Mouse (Mus musculus): ENCODE data around the gene Col27a1. TPM values are rescaled to one million over a fixed set of nuclear protein-coding genes. Genes with fewer than 3 reads are reported as not detected.

Gene Col27a1
- polyA plus RNA-seq, 1 experiment from 2014 or later = 1.4 TPM

DNA sequence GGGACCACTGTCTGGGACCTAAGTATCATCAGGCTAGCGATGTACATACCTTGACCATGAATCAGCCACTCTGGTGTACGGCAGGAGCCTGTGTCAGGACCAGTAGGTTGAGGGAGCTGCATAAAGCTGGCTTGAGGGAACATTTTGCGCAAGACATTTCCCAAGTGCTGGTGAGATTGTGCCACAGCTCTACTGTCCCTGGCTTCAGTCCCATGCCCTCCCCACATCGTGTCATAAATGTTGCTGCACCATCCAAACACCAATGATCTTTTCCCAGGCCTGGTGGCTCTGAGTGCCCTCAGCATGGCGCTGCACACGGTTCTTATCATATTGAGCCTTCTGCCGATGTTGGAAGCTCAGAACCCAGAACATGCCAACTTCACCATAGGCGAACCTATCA, 130.5 kb downstream of the Col27a1 start, which contains the start of gene Orm1:
Orm1 (plus strand) TSS at position 266 of the 400 bp plus-strand sequence.
- Histone ChIP-seq H3K4me2 (ENCODE audit: low read length) (no peak within 1 kb of the TSS), H3K36me3 (ENCODE audit: control insufficient read depth, insufficient read depth, low read length) (no peaks in the 10 kb centered on the region), H3K27ac (replicated peaks; ENCODE audit: low read depth, low read length) (no peak within 1 kb of the TSS), H3K4me3 (replicated peaks; ENCODE audit: low read depth, low read length) (no peak within 1 kb of the TSS), H3K27me3 (ENCODE audit: control insufficient read depth, insufficient read depth, low read length) (no peaks in the 10 kb centered on the region), H3K9ac (replicated peaks; ENCODE audit: low read length) (no peak within 1 kb of the TSS), H3K9me3 (ENCODE audit: control insufficient read depth, low read length) (no peaks in the 10 kb centered on the region), H3K4me1 (ENCODE audit: control insufficient read depth, insufficient read depth, low read length) (no peaks in the 10 kb centered on the region)
- 92% methylated on average over 8 of the region's 8 CpGs for WGBS
- no peak for ATAC-seq (ENCODE audit: low FRiP score, low TSS enrichment)
- DNase-seq = no peak

DNA sequence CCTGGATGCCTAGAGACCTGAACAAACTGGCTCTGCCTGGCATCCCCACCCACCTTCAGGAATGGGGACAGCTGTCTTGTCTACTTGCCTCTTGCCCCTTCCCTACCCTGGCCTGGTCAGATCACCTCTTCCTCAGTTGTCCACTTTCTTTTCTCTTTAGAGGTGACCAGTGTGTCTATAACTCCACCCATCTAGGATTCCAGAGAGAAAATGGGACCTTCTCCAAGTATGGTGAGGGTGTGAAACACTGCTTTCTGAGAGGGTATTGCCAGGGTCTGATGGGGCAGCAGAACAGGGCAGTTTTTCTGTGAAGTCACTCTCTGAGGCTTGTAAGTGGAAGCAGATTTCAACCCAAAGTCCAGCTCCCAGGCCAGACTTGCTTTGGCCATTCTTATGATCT, 131.5 kb downstream of the Col27a1 start:
- no peaks in the 10 kb centered on the region for H3K27me3 ChIP-seq (ENCODE audit: control insufficient read depth, insufficient read depth, low read length)
- no peaks in the 10 kb centered on the region for H3K9me3 ChIP-seq (ENCODE audit: control insufficient read depth, low read length)
- no peak overlapping the region for H3K4me3 ChIP-seq (replicated peaks; ENCODE audit: low read depth, low read length)
- DNase-seq (no peak), ATAC-seq (ENCODE audit: low FRiP score, low TSS enrichment) (no peak)
- H3K27ac ChIP-seq (replicated peaks; ENCODE audit: low read depth, low read length) = no peak overlapping the region
- no peak overlapping the region for H3K9ac ChIP-seq (replicated peaks; ENCODE audit: low read length)
- H3K4me2 ChIP-seq (ENCODE audit: low read length) = no peak overlapping the region
- no peaks in the 10 kb centered on the region for H3K36me3 ChIP-seq (ENCODE audit: control insufficient read depth, insufficient read depth, low read length)
- H3K4me1 ChIP-seq (ENCODE audit: control insufficient read depth, insufficient read depth, low read length) = no peaks in the 10 kb centered on the region

- 86% methylated on average over 4 of the region's 4 CpGs for WGBS
- Histone ChIP-seq H3K4me3 (replicated peaks; ENCODE audit: low read depth, low read length) (no peak overlapping the region), H3K4me2 (ENCODE audit: low read length) (no peak overlapping the region), H3K9me3 (ENCODE audit: control insufficient read depth, low read length) (no peaks in the 10 kb centered on the region), H3K36me3 (ENCODE audit: control insufficient read depth, insufficient read depth, low read length) (no peaks in the 10 kb centered on the region), H3K4me1 (ENCODE audit: control insufficient read depth, insufficient read depth, low read length) (no peaks in the 10 kb centered on the region), H3K27me3 (ENCODE audit: control insufficient read depth, insufficient read depth, low read length) (no peaks in the 10 kb centered on the region), H3K27ac (replicated peaks; ENCODE audit: low read depth, low read length) (no peak overlapping the region), H3K9ac (replicated peaks; ENCODE audit: low read length) (no peak overlapping the region)
- DNase-seq (no peak), ATAC-seq (ENCODE audit: low FRiP score, low TSS enrichment) (no peak)
Observed at GRCm38 (mm10) chr4:63346659-63347058, 132.9 kb downstream of the Col27a1 start.

GRCm38 (mm10) chr4:63348524-63348923, 134.7 kb downstream of the Col27a1 start:
- Histone ChIP-seq H3K36me3 (ENCODE audit: control insufficient read depth, insufficient read depth, low read length) (no peaks in the 10 kb centered on the region), H3K27me3 (ENCODE audit: control insufficient read depth, insufficient read depth, low read length) (no peaks in the 10 kb centered on the region), H3K27ac (replicated peaks; ENCODE audit: low read depth, low read length) (no peak overlapping the region), H3K4me1 (ENCODE audit: control insufficient read depth, insufficient read depth, low read length) (no peaks in the 10 kb centered on the region), H3K9me3 (ENCODE audit: control insufficient read depth, low read length) (no peaks in the 10 kb centered on the region), H3K4me2 (ENCODE audit: low read length) (no peak overlapping the region), H3K4me3 (replicated peaks; ENCODE audit: low read depth, low read length) (no peak overlapping the region), H3K9ac (replicated peaks; ENCODE audit: low read length) (no peak overlapping the region)
- ATAC-seq (ENCODE audit: low FRiP score, low TSS enrichment) (no peak), DNase-seq (no peak)
- WGBS = 67% methylated on average over 6 of the region's 6 CpGs

GRCm38 (mm10) chr4:63355877-63356665, 142.3 kb downstream of the Col27a1 start, which contains the start of gene Orm3:
Gene Orm3 (plus strand): TSS chr4:63356162.
- DNase-seq = no peak
- 85% methylated on average over 4 of the region's 4 CpGs for WGBS
- no peaks in the 10 kb centered on the region for H3K4me1 ChIP-seq (ENCODE audit: control insufficient read depth, insufficient read depth, low read length)
- no peaks in the 10 kb centered on the region for H3K36me3 ChIP-seq (ENCODE audit: control insufficient read depth, insufficient read depth, low read length)
- no peaks in the 10 kb centered on the region for H3K27me3 ChIP-seq (ENCODE audit: control insufficient read depth, insufficient read depth, low read length)
- no peaks in the 10 kb centered on the region for H3K9me3 ChIP-seq (ENCODE audit: control insufficient read depth, low read length)
- no peak within 1 kb of the TSS for H3K4me3 ChIP-seq (replicated peaks; ENCODE audit: low read depth, low read length)
- no peak within 1 kb of the TSS for H3K9ac ChIP-seq (replicated peaks; ENCODE audit: low read length)
- ATAC-seq (ENCODE audit: low FRiP score, low TSS enrichment) = no peak
- no peak within 1 kb of the TSS for H3K4me2 ChIP-seq (ENCODE audit: low read length)
- H3K27ac ChIP-seq (replicated peaks; ENCODE audit: low read depth, low read length) = no peak within 1 kb of the TSS

DNA sequence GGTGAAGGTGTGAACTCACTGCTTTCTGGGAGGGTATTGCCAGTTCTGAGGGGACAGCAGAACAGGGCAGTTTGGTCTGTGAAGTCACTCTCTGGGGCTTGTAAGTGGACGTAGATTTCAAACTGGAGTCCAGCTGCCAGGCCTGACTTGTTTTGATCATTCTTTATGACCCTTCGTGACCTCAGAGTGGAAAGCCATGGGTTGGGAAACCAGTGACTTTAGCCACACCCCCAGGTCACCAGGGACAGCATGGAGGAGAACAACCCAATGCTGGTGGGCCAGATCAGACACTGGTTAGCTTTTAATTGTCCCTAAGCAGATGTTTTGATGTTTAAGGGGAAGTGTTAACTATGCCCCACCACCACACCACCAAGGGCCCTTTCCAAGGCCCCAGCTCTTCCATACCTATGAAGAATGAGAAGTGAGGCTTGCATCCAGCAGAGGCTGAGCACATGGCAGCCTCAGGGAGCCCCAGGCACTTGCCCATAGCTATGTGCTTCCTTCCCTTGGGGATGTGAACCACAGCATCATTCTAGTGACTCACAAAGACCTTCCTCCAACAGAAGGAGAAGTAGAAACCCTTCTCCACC, 143.3 kb downstream of the Col27a1 start:
- Histone ChIP-seq H3K27ac (replicated peaks; ENCODE audit: low read depth, low read length) (no peak overlapping the region), H3K9ac (replicated peaks; ENCODE audit: low read length) (no peak overlapping the region), H3K36me3 (ENCODE audit: control insufficient read depth, insufficient read depth, low read length) (no peaks in the 10 kb centered on the region), H3K4me1 (ENCODE audit: control insufficient read depth, insufficient read depth, low read length) (no peaks in the 10 kb centered on the region), H3K4me3 (replicated peaks; ENCODE audit: low read depth, low read length) (no peak overlapping the region), H3K4me2 (ENCODE audit: low read length) (no peak overlapping the region), H3K9me3 (ENCODE audit: control insufficient read depth, low read length) (no peaks in the 10 kb centered on the region), H3K27me3 (ENCODE audit: control insufficient read depth, insufficient read depth, low read length) (no peaks in the 10 kb centered on the region)
- DNase-seq (no peak), ATAC-seq (ENCODE audit: low FRiP score, low TSS enrichment) (no peak)
- 64% methylated on average over 2 of the region's 2 CpGs for WGBS

DNA sequence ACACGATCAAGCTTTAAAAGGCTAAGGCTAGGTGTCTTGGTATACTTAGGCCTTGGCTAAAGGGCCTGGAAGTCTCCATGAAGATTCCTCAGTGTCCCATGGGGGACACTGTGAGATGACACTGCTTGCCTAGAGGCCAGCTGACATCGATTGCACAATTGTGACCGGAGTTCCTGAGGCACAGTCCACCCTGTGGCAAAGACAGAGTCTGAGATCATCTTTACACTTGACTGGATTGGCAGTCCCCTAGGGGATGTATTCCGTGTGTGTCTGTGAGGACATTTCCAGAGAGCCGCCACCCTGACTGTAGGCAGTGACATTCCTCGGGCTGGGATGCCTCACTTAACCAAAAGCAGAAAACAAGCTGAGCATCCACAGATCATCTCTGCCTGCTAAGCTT, 146.1 kb downstream of the Col27a1 start:
- no peaks in the 10 kb centered on the region for H3K36me3 ChIP-seq (ENCODE audit: control insufficient read depth, insufficient read depth, low read length)
- no peak overlapping the region for H3K4me2 ChIP-seq (ENCODE audit: low read length)
- H3K27me3 ChIP-seq (ENCODE audit: control insufficient read depth, insufficient read depth, low read length) = no peaks in the 10 kb centered on the region
- ATAC-seq (ENCODE audit: low FRiP score, low TSS enrichment) (no peak), DNase-seq (no peak)
- no peak overlapping the region for H3K9ac ChIP-seq (replicated peaks; ENCODE audit: low read length)
- H3K4me1 ChIP-seq (ENCODE audit: control insufficient read depth, insufficient read depth, low read length) = no peaks in the 10 kb centered on the region
- WGBS = 74% methylated on average over 6 of the region's 6 CpGs
- H3K4me3 ChIP-seq (replicated peaks; ENCODE audit: low read depth, low read length) = no peak overlapping the region
- H3K27ac ChIP-seq (replicated peaks; ENCODE audit: low read depth, low read length) = no peak overlapping the region
- no peaks in the 10 kb centered on the region for H3K9me3 ChIP-seq (ENCODE audit: control insufficient read depth, low read length)

DNA sequence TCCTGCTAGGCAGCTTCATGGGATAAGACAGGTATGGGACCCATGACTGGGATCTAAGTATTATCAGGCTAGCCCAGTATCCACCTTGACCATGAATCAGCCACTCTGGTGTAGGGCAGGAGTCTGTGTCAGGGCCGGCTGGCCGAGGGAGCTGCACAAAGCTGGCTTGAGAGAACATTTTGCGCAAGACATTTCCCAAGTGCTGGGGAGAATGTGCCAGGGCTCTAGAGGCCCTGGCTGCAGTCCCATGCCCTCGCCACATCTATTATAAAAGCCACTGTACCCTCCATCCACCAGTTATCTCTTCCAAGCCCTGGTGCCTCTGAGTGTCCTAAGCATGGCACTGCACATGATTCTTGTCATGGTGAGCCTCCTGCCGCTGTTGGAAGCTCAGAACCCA, 148.3 kb downstream of the Col27a1 start, which contains the start of gene Orm2:
Orm2 (plus strand) TSS at position 300 of the 400 bp plus-strand sequence.
- H3K27me3 ChIP-seq (ENCODE audit: control insufficient read depth, insufficient read depth, low read length) = no peaks in the 10 kb centered on the region
- no peak within 1 kb of the TSS for H3K9ac ChIP-seq (replicated peaks; ENCODE audit: low read length)
- 89% methylated on average over 5 of the region's 5 CpGs for WGBS
- H3K27ac ChIP-seq (replicated peaks; ENCODE audit: low read depth, low read length) = no peak within 1 kb of the TSS
- H3K4me2 ChIP-seq (ENCODE audit: low read length) = no peak within 1 kb of the TSS
- H3K36me3 ChIP-seq (ENCODE audit: control insufficient read depth, insufficient read depth, low read length) = no peaks in the 10 kb centered on the region
- no peaks in the 10 kb centered on the region for H3K9me3 ChIP-seq (ENCODE audit: control insufficient read depth, low read length)
- no peak within 1 kb of the TSS for H3K4me3 ChIP-seq (replicated peaks; ENCODE audit: low read depth, low read length)
- H3K4me1 ChIP-seq (ENCODE audit: control insufficient read depth, insufficient read depth, low read length) = no peaks in the 10 kb centered on the region
- DNase-seq (no peak), ATAC-seq (ENCODE audit: low FRiP score, low TSS enrichment) (no peak)

GRCm38 (mm10) chr4:63368577-63368976, 154.8 kb downstream of the Col27a1 start:
- 23% methylated on average over 4 of the region's 4 CpGs for WGBS
- H3K9me3 ChIP-seq (ENCODE audit: control insufficient read depth, low read length) = no peaks in the 10 kb centered on the region
- DNase-seq (peak; percentile 86), ATAC-seq (ENCODE audit: low FRiP score, low TSS enrichment) (peak; percentile 57; the same call in 1 of the 2 replicates)
- no peak overlapping the region for H3K4me3 ChIP-seq (replicated peaks; ENCODE audit: low read depth, low read length)
- H3K4me2 ChIP-seq (ENCODE audit: low read length) = no peak overlapping the region
- H3K4me1 ChIP-seq (ENCODE audit: control insufficient read depth, insufficient read depth, low read length) = no peaks in the 10 kb centered on the region
- H3K36me3 ChIP-seq (ENCODE audit: control insufficient read depth, insufficient read depth, low read length) = peaks cover 22% of the 10 kb centered on the region; the same call in 1 of the 2 replicates
- no peak overlapping the region for H3K27ac ChIP-seq (replicated peaks; ENCODE audit: low read depth, low read length)
- H3K9ac ChIP-seq (replicated peaks; ENCODE audit: low read length) = no peak overlapping the region
- no peaks in the 10 kb centered on the region for H3K27me3 ChIP-seq (ENCODE audit: control insufficient read depth, insufficient read depth, low read length)

Measured in midbrain, embryonic 14.5 days (tissue).